Mouse (Mus musculus): ENCODE data around the gene Kcna2. TPM values are rescaled to one million over a fixed set of nuclear protein-coding genes. Genes with fewer than 3 reads are reported as not detected.

Gene Kcna2
- total RNA-seq, 2 experiments from 2014 or later = 148 to 155 TPM

DNA sequence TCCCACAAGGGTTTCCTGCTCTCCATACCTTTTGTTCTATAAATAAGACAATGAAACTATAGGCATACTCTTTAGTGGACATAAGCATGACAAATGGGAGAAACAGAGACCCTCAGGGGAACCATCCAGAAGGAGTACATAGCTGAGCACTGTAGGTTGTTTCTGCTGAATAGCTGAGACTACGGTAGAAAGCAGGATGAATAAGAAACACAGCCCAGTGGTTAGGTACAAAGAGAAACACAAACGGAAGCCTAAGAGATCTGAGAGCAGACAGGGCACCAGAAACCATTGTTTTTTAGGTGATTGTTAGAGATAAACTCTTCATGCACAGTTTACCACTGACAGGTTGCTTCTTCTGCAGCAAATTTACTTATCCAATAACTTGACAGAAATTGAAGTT is 1.1 kb upstream of the Kcna2 start:
- intact Hi-C loops (cut with DNase I) = no loop called here

GRCm38 (mm10) chr3:107101456-107101786 is 475 bp downstream of the Kcna2 start:
- DNase-seq (ENCODE audit: low spot score in 2 of 2) = peak in 1 of 2 experiments; percentile 80
- intact Hi-C loops (cut with DNase I) = no loop called here

More for the DNA sequence above, 1.1 kb upstream of the Kcna2 start:
- no peak for DNase-seq (ENCODE audit: low spot score in 2 of 2)

DNA sequence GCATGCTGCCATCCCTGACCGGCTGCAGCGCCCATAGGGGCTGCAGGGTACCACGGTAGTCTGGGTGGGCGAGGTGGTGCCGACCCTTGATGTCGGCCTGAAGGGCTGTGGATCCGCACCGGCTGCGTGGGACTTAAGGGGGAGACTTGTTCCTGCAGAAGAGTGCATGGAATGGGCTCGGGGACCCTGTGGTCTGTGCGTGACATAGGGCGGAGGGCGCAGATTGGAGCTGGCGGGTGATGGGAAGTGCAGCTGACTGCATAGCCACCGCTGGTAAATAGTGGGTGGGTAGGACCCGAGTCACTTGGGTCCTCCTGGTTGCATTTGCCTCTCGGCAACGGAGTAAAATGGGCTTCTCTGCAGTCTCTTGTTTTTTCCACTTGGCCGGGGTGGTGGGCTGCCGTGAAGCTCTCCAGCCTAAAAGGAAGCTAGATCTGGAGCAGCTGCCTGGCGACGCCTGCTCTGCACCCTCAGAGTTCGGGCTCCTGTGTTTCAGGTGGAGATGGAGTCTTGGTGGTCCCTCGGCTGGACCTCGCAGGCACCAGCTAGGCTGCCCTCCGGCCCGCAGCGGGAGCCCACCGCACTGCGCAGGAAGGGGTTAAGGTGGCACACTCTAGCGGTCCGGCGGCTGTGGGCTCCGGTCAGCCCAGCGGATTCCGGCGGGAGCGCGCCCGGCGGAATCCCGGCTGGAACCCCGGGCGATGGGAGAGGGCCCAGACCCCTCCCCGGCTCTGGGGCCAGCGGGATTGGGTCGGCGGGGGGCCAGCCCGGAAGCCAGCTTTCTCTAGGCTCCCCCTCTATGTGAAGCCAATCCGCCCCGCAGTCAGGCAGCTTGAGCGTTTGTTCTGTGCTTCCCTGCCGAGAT is 1.1 kb downstream of the Kcna2 start:
- DNase-seq (ENCODE audit: low spot score in 2 of 2) = peak; percentile 73 to 77
- intact Hi-C loops (cut with DNase I) = loop anchor here (1.0 kb wide), 1 partner anchor 11 kb away; no protein-coding TSS in a partner anchor

DNA sequence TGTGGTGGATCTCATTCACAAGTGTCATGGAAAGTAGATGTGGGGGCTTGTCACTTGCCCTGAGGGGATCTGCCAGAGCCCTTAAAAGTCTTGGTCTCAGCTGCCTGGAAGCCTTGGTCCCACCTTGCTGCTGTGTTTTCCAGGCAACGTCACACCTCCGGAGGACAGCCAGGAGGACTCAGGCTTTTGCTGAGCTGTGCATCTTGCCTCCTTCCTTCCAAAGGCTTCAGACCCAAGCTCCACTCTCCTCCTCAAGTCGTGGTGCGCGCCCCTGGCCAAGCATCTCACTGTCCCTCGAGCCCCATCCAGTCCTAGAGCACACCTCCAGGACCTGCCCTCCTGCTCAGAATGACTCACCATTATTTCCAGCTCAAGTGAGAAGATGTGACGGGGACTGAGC is 2.1 kb downstream of the Kcna2 start:
- intact Hi-C loops (cut with DNase I) = no loop called here
- peak; percentile 35 to 43 for DNase-seq (ENCODE audit: low spot score in 2 of 2)

DNA sequence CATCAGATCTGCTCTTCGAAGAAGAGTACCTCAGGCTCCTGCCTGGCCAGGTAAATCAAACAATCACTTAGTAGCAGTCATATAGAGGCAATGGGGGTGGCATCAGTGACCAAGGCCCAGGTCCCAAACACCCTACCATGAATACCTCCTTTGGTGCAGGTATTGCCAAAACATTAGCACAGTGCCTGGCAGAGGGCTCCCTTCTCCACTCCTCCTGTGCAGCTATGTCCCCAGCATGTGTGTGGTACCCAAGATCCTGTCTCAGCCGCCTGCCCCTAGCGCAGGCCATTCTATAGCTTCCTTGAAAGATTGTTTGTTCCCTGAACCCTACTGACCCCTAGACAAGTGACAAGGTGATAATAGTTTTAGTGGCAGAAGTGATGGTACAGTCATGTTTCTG is 2.5 kb downstream of the Kcna2 start:
- DNase-seq (ENCODE audit: low spot score in 2 of 2) = no peak
- intact Hi-C loops (cut with DNase I) = no loop called here

DNA sequence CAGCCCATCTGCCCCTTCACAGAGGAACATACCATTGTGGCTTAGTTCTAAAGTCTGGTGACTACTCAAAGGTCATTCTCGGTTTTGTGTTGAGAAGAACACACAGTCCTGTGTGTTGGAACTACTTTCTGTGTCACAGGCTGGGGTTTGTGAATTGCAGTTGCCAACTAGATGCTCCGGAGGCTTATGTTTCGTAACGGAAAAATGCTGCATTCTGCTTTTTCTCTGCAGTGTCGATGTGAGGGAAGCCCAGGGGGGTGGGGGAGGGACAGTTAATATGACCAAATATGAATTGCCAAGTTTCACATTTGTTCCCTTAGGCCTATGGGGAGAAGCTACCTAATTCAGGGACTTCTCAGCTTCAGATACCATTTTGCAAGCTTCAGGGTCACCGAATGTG is 5.0 kb downstream of the Kcna2 start:
- DNase-seq (ENCODE audit: low spot score in 2 of 2) = no peak
- intact Hi-C loops (cut with DNase I) = no loop called here

DNA sequence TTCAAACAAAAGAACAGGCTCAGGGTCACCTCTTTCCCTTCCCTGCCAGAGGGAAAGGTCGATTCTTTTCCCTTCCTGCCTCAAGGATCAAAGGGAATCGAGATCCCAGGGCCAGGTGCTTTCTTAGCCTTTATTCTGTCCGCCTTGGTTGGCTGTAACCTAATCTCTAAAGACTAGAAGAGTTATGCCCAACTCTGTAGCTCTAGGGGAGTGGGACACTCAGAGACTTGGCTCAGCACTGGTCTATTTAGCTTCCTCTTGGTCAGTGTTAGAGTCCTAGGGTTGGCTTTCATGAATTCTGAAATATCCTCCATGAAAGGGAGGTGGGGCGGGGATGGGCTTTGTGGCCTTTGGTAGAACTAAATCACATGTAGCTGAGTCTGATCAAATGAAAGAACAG is 11.6 kb downstream of the Kcna2 start:
- intact Hi-C loops (cut with DNase I) = loop anchor here (1.0 to 5.0 kb wide), 2 partner anchors 16 to 160 kb away; no protein-coding TSS in a partner anchor
- no peak for DNase-seq (ENCODE audit: low spot score in 2 of 2)

GRCm38 (mm10) chr3:107112932-107113659 is 12.2 kb downstream of the Kcna2 start:
- no peak for DNase-seq (ENCODE audit: low spot score in 2 of 2)
- intact Hi-C loops (cut with DNase I) = loop anchor here (1.0 to 5.0 kb wide), 3 partner anchors 11 to 159 kb away; no protein-coding TSS in a partner anchor

GRCm38 (mm10) chr3:107113771-107114737 is 13.1 kb downstream of the Kcna2 start:
- intact Hi-C loops (cut with DNase I) = loop anchor here (1.0 to 5.0 kb wide), 2 partner anchors 12 to 158 kb away; no protein-coding TSS in a partner anchor
- DNase-seq (ENCODE audit: low spot score in 2 of 2) = peak; percentile 76 to 77

DNA sequence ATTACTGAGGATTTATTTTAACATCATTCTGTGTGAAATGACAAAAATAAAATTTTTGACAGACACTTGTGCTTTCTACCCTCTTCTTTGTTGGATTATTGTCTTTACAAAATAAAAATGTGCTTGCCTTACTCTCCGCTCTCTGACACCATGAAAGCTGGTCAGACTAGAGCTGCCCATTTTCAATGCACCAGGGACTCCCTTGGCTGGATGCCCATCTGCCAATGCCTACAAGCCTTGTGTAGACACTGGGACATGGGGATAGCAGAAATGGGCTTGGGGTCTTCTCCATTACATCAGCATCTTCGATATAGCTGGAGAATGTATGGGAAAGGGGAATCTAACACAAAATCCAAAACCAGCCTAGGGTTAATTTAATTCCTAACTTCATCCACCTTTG is 14.0 kb downstream of the Kcna2 start:
- no peak for DNase-seq (ENCODE audit: low spot score in 2 of 2)
- intact Hi-C loops (cut with DNase I) = loop anchor here (5.0 kb wide), 1 partner anchor 157 kb away; no protein-coding TSS in a partner anchor

DNA sequence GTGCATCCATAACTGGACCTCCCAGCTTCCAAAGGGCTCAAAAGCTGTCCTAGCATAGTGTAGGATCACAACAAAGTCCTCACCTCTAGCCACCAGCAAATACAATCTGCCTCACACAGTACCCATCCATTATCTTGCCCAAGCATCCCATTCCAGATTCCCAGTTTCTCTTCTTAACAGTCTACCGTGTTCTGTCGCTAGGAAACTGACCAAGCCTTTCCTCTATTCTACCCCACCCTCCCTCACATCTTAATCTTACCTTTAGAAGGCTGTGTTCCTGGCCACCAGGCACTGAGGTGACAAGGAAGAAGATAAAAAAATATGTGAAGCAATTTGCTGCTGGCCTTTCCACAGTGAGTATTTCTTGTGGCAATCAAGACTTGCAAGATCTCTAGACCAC is 14.8 kb downstream of the Kcna2 start:
- DNase-seq (ENCODE audit: low spot score in 2 of 2) = no peak
- intact Hi-C loops (cut with DNase I) = no loop called here

DNA sequence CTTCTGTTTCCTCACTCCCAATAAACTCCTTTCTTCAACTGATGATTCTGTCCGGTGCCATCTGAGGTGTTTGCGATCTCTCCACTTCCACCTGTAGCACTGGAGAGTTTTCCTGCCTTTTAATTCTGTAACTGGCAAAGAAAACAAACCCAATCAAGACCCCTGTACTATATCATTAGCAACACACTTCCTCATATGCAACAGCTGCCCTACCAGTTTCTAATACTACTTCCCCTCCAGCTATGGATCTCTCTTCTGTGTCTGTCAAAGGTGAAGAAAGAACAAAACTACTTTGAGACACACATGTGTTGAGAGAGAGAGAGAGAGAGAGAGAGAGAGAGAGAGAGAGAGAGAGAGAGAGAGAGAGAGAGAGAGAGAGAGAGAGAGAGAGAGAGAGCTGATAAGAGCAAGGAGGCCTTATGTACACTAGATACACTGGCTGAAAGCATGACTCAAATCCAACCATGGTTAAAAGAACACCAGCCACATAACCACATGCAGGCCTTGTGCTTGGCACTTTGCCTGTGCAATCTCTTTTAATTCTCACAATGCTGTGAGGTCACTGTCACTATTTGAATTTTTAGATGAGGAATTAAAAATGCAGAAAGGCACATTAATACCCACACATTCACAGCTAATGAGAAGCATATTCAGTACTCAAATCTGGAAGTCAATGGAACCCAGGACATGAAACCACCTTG is 19.1 kb downstream of the Kcna2 start:
- DNase-seq (ENCODE audit: low spot score in 2 of 2) = no peak
- intact Hi-C loops (cut with DNase I) = no loop called here

- DNase-seq (ENCODE audit: low spot score in 2 of 2) = no peak
- intact Hi-C loops (cut with DNase I) = no loop called here
Observed at GRCm38 (mm10) chr3:107122306-107122705, 21.4 kb downstream of the Kcna2 start.

DNA sequence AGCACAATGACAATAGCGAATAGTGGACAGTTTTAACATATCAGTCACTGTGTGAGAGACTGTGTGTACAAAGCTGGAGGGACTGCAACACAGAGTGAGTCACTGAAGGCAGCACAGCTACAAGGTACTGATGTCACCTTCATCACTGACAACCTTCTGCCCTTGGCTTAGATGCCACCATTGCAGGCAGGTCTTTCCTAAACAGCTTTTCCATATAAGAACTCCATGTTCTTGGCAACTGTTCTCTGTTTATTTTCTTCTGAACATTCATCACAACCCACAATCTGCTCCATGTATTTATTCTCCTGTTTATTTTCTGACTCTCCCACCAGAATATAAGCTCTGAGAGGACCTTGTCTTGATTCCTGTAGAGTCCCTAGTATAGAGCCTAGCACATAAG is 26.7 kb downstream of the Kcna2 start:
- intact Hi-C loops (cut with DNase I) = loop anchor here (1.0 kb wide), 1 partner anchor 15 kb away; no protein-coding TSS in a partner anchor
- DNase-seq (ENCODE audit: low spot score in 2 of 2) = no peak

DNA sequence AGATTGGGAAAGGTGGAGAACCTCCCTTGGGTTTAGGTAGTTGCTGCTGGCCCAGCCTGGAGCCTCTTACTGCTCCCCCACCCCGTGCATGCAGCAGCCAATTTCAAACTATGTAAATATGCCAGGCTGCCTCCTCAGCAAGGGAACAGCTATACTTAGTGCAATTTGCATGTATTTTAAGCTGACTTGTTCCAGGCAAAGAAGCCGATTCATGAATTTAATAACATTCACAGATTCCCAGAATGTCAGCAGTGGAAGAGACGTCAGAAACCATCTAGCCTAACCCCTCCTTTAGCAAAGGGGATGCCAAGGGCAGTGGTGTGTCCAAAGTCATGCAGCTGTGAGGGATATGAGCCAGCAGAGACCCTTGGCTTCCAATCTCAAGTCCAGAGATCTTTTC is 27.5 kb downstream of the Kcna2 start:
- peak; percentile 55 to 70 for DNase-seq (ENCODE audit: low spot score in 2 of 2)
- intact Hi-C loops (cut with DNase I) = loop anchor here (1.0 kb wide), 1 partner anchor 16 kb away; no protein-coding TSS in a partner anchor

GRCm38 (mm10) chr3:107129251-107129650 is 28.3 kb downstream of the Kcna2 start:
- peak in 1 of 2 experiments; percentile 41 for DNase-seq (ENCODE audit: low spot score in 2 of 2)
- intact Hi-C loops (cut with DNase I) = no loop called here

GRCm38 (mm10) chr3:107130661-107131326 is 29.8 kb downstream of the Kcna2 start:
- intact Hi-C loops (cut with DNase I) = no loop called here
- no peak for DNase-seq (ENCODE audit: low spot score in 2 of 2)

DNA sequence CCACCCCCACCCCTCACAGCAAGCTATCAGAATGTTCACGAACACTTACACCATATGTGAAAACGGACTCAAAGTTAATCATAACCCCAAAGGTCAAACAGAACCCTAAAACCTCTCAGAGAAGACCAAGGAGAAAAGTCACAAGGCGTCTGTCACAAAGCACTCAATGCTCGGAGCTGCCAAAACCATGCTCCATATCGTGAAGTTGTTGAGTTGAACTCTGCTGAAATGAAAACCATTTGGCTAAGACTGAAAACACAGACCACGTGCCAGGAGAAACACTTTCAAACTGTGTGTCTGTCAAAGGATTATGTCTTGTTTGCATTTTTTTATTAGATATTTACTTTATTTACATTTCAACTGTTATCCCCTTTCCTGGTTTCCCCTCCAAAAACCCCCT is 30.9 kb downstream of the Kcna2 start:
- DNase-seq (ENCODE audit: low spot score in 2 of 2) = no peak
- intact Hi-C loops (cut with DNase I) = no loop called here
